ENCODE assay signal across 8 mouse cellular contexts in the genomic region with DNA sequence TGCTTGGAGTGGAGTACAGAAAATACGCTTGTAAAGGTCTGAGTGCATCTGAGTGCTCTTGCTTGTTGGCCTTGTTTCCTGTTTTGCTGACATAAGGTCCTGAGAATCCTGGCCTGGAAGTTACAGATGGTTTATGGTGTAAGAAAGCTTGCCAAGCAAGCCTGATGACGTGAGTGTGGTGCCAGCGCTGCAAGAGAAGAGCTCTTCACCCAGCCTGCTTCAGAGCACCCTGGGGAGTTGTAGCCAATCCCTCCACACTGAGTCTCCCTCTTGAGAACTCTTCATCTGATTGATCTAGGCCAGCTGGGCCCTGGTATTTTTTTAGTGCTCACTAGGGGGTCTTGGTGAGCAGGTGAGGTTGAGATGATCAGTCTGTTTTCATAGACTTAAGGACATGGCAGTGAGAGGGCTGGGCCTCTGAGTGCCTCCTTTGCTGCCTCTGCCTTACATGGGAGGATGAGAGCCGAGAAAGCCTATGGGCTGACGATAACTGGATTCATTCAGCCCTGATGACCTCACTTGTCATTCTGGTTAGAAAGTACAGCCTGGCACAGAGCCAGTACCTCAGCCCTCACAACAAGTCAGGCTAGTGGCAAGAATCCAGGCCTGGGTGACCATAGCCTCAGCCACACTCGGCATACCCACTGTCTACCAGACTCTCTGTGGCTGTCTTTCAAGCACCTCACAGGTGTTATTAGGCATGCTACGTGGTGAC. TPM values are rescaled to one million over a fixed set of nuclear protein-coding genes. Genes with fewer than 3 reads are reported as not detected.
DNase-seq lines count a peak whose midpoint lies in the region; ATAC-seq lines count a peak whose summit lies in the region.
"Had no signal": no experiment of that assay in that cellular context is flagged by ENCODE, and none has a peak within 500 bp of the region (broad histone marks: within the 10 kb centered on the region; RNA-seq: fewer than 3 reads in every experiment).

No protein-coding gene starts in this region.

- no peak for ATAC-seq in megakaryocyte, adult 5-6 weeks (ENCODE audit: poor library complexity, severe bottlenecking)

- WGBS in heart, embryonic 10.5 days, result 70% methylated on average over 7 of the region's 7 CpGs

- no peaks in the 10 kb centered on the region for H3K27me3 ChIP-seq in heart, embryonic 10.5 days (ENCODE audit: insufficient read depth, poor library complexity, severe bottlenecking)

- no peaks in the 10 kb centered on the region for H3K36me3 ChIP-seq in heart, embryonic 10.5 days

- intact Hi-C loops in left cerebral cortex, postnatal 4 days (cut with DNase I), result no loop called here
- intact Hi-C loops in left cerebral cortex, postnatal 36 days (cut with DNase I), result no loop called here

- H3K27ac ChIP-seq in heart, embryonic 10.5 days, result peak overlapping the region; percentile 72; the same call in 1 of the 2 replicates

- no peak overlapping the region for H3K4me3 ChIP-seq in heart, embryonic 10.5 days
- H3K4me3 ChIP-seq: erythroblast, embryonic 14.5 days had no signal

- peaks cover 20% of the 10 kb centered on the region; the same call in 1 of the 2 replicates for H3K4me1 ChIP-seq in heart, embryonic 10.5 days

- DNase-seq in left cerebral cortex, postnatal 4 days, result peak; percentile 56
- DNase-seq in left cerebral cortex, postnatal 36 days (ENCODE audit: low spot score in 2 of 2), result no peak
- DNase-seq in adrenal gland, postnatal 36 days, result peak; percentile 80
- DNase-seq in heart, embryonic 10.5 days (ENCODE audit: low spot score), result peak; percentile 75
- peak; percentile 42 to 70 for DNase-seq in lung, postnatal 4 days
- no peak for DNase-seq in spleen, postnatal 4 days (ENCODE audit: low spot score in 2 of 2)

- H3K9me3 ChIP-seq in heart, embryonic 10.5 days, result no peaks in the 10 kb centered on the region

RNA-seq across cellular contexts. Expression of a gene that starts 35.9 kb away (rescaled TPM):
- total RNA-seq in left cerebral cortex, postnatal 4 days (2021), result 10 to 100 TPM; 55.0 to 58.3 TPM
- total RNA-seq in left cerebral cortex, postnatal 36 days (2021), result 10 to 100 TPM; 38.4 to 44.5 TPM
- total RNA-seq in adrenal gland, postnatal 36 days (2021), result 10 to 100 TPM; 30.0 to 35.5 TPM
- 7.0 and 8.3 TPM in 2 replicates for polyA plus RNA-seq in heart, embryonic 10.5 days (2016; fragmentation: Nextera tagmentation; extraction: Ambion mirVana)
- total RNA-seq in megakaryocyte, adult 5-6 weeks (2015), result 21.8 and 22.6 TPM in 2 replicates
- 42.3 and 47.6 TPM in 2 replicates for total RNA-seq in megakaryocyte, adult 5-6 weeks (2017)

RNA-seq across cellular contexts. Expression of a gene that starts 36.0 kb away (rescaled TPM):
- total RNA-seq in left cerebral cortex, postnatal 4 days (2021), result 10 to 100 TPM; 27.5 to 29.9 TPM
- total RNA-seq in left cerebral cortex, postnatal 36 days (2021), result 10 to 100 TPM; 29.0 to 29.2 TPM
- total RNA-seq in adrenal gland, postnatal 36 days (2021), result 10 to 100 TPM; 35.8 to 36.1 TPM
- 26.9 and 28.0 TPM in 2 replicates for polyA plus RNA-seq in heart, embryonic 10.5 days (2016; fragmentation: Nextera tagmentation; extraction: Ambion mirVana)
- 49.4 and 51.6 TPM in 2 replicates for total RNA-seq in megakaryocyte, adult 5-6 weeks (2015)
- 47.6 and 48.0 TPM in 2 replicates for total RNA-seq in megakaryocyte, adult 5-6 weeks (2017)

RNA-seq across cellular contexts. Expression of a gene that starts 42.5 kb away (rescaled TPM):
- 10 to 100 TPM; 41.2 to 41.6 TPM for total RNA-seq in left cerebral cortex, postnatal 4 days (2021)
- 10 to 100 TPM; 32.5 to 37.2 TPM for total RNA-seq in left cerebral cortex, postnatal 36 days (2021)
- 10 to 100 TPM; 23.8 to 30.0 TPM for total RNA-seq in adrenal gland, postnatal 36 days (2021)
- polyA plus RNA-seq in heart, embryonic 10.5 days (2016; fragmentation: Nextera tagmentation; extraction: Ambion mirVana), result 44.1 and 54.1 TPM in 2 replicates
- total RNA-seq in megakaryocyte, adult 5-6 weeks (2015), result 24.7 and 31.9 TPM in 2 replicates
- 34.9 and 35.8 TPM in 2 replicates for total RNA-seq in megakaryocyte, adult 5-6 weeks (2017)

Comparison
In these comparisons a context has a peak if more than half of its experiments do, and no peak if none do; other contexts are left out.
1. DNase-seq: peak in left cerebral cortex, postnatal 4 days (single experiment), adrenal gland, postnatal 36 days (2 of 2), heart, embryonic 10.5 days (single experiment) and lung, postnatal 4 days (2 of 2); none in left cerebral cortex, postnatal 36 days (0 of 2) and spleen, postnatal 4 days (0 of 2).